Mouse (Mus musculus) erythroblast, embryonic 14.5 days (primary cell): ENCODE data around the gene Nrxn2.

Experiments
- GATA1 ChIP-seq: IDR thresholded peaks from 2 replicates; pipeline ENCODE4 v1.6.1; 2012; ENCODE audit warnings: low read length, inconsistent platforms, mixed read lengths
- TAL1 ChIP-seq: IDR thresholded peaks from 3 replicates; pipeline ENCODE4 v1.6.1; 2012; ENCODE audit warnings: low read length, inconsistent platforms, mixed read lengths

- no peak for TF ChIP-seq GATA1
- no peak for TF ChIP-seq TAL1
Measured at GRCm38 (mm10) chr19:6572001-6572400, 153.5 kb downstream of the Nrxn2 start.
